Mouse (Mus musculus) lung, postnatal 10 days (tissue): Measurements from ENCODE around the gene Krit1.
"Not testable (repeated sequence)": the region's sequence is repeated elsewhere in the genome, so short reads cannot be mapped to it uniquely, and the experiment has no call there.

Source experiments
- DNase-seq: peaks from one replicate; pipeline ENCODE4 v3.0.0; 2021

Krit1 gene

DNA sequence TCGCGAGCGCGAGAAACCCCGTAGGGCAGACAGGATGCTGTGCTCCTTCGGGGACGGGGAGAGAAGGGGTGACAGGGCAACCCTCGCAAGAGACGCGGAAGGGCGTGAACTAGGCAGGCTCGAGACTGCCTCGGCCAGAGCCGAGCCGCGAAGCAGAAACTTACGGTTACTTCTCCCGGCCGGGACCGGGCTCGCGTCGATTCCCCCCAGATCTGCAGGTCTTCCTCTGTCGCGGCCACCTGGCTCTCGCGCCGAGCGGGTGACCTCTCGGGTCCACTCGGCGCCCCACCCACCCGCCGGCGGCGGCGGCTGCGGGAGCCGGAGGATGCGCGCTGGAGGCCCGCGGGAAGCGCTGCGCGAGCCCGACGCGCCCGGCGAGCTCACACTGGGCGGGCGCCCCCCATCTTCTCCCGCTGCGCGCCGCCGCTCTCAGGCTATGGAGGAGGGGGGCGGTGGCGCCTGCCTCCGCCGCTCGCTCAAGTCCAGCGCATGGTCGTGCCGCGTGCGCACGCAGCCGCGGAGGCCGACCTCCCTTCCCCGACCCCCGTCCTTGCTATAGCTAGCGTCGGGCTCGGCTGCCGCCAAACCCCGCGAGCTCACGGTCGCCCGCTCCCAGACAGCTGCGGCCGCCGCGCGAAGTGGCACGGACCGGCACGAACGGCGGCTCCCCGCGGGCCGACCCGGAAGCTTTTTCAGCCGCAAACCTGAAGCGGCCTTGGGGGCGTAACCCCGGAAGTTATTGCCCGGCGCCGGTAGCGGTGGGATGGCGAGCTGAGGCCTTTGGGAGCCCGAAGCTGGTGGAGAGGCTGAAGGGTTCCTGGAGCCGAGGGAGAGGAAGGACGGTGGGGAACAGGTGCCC lies at the start of gene Krit1, which contains the start of gene Ankib1:
Krit1 (plus strand) TSS at position 752 of the 859 bp plus-strand sequence.
Ankib1 (minus strand) TSS at position 493 of the 859 bp plus-strand sequence.
- DNase-seq: peak; percentile 91

DNA sequence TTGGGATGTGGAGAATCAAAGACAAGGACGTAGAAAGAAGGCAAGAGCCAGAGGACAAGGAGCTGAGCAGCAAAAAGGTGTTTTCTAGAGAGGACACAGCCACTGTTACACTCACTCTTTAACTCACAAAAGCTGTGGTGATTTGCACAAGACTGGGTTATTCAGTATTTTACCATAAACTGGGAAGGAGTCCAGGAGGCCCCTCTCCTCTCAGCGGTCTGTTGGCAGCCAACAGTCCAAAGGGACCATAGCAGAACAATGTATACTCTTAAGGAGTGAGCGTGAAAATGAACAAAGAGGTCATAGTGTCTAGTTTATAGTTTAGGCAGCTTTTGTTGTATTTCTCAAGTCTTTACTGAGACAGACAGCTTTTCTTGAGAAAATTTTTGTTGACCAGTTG lies 31.5 kb upstream of the Krit1 start:
- no peak for DNase-seq

DNA sequence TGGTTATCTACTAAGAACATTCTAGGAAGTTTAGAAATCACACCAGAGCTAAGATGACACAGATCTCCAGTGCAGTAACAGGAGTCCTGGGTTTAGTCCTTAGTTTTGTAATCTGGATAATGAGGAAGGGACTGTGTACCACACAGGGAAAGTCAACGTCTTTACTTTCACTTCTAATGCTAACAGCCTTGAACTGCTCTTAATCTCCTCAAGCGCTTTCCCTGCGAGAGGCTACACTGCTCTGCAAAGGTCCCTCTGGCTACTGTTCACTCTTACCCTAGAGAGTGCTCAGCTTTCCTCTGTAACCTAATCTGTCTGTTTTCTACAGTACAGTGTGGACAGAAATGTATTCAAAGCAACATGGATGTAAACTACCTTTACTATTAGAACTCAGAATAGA lies 31.0 kb upstream of the Krit1 start:
- DNase-seq: no peak

DNA sequence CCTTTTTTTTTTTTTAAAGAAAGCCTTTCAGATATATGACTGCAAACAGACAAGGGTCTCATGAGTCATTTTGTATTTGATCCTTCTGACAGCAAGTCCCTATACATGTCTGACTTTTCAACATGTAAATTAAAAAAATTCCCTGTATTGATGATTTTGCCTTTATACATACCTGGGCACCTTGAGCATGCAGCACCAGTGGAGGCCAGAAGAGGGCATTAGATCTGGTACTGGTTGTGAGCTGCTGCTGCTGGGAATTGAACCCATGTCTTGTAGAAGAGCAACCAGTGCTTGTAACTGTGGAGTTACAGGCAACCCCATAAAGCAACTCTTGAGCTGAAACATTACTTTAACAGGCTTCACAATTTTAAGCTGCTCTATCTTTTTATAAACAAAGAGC lies 20.3 kb upstream of the Krit1 start:
- no peak for DNase-seq

DNA sequence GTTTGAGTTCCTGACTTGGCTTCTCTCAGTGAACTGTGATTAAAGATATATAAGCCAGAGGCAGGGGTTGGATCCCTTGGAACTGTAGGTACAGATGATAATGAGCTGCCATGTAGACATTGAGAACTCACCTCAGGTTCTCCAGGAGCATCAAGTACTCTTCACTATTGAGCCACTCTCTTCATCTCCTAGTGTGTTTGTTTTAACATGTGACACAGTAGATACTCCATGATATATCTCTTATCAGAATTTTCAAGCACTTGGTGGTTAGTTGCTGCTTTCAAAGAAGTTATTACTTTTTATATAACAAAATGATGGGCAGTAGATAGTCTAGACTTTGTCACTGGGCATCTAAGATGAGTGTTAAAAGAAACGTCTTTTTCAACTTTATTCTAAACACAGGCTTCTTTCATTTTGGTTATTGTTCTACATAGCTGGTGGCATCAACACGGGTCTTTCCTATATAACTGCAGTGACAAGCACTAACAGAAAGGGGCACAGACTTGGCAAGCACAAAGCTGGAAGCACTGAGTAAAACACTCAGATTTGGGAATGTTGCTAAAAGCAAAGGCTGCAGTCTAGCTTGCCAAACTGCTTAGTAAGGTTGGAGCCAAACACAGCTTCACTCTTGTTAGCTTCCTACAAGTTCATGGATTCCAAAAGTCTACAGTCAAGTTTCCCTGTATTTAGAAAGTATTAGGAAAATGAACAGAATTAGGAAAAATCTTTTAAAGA lies 18.9 kb upstream of the Krit1 start:
- no peak for DNase-seq

DNA sequence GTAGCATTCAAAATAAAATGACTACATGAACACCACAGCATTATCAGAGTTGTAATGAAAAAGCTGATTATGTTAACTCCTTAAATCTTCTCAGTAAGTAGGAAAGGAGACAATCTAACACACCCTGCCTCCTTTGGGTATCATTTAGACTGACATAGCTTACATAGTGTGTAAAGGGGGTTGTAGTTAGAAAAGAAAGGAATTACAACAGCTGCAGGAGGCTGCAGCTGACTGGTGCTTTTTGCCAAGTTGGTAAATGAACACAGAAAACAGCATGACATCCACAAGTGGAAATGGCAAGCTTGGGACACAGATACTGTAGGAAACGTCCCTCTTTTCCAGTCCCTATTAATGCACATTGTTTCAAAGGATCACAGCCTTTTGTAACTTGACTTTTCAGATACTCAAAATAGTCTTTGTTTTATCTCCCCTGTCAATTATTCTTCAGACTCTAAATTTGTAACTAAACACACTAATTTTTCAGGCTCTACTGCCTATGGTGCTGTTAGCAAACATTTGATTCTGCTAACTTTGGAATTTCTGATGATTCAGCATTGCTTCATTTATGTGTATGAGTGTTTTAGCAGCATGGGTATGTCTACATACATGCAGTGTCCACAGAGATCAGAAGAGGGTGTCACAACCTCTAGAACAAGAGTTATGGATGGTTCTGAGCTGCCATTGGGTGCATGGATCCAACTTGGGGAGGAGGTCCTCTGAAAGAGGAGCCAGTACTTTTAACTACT lies 18.1 kb upstream of the Krit1 start:
- DNase-seq: no peak

DNA sequence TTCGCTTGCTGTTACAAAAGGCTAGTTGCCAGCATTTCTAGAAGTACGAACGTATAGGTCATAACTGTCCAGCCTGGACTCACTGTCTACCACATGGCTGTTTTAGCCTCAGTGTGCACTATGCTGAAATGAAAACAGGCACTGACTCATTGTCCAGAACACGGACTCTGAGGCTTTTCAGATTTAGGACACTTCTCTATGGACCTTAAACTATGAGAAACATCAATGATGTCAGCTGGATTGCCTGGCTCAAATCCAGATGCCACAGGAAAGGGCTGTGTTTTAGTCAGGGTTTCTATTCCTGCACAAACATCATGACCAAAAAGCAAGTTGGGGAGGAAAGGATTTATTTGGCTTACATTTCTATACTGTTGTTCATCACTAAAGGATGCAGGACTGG lies 15.4 kb upstream of the Krit1 start:
- peak; percentile 19 for DNase-seq

DNA sequence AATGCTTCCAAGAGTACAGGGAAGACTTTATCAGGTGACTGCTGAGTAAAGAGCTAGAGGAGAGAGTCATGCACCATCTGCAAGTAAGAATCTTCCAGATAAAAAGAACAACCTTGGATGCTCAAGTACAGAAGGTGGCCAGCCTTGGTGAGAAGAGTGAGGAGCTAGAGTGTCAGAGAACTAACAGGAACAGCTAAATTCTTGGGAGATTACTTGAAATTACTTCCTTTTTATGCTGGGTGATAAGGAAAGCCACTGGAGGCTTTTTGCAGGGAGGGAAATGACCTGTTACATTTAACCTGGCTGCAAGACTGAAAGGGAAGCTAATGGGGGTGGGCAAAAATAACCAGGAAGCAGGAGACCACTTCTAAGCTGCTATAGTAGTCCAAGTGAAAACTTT lies 11.9 kb upstream of the Krit1 start:
- DNase-seq: no peak

DNA sequence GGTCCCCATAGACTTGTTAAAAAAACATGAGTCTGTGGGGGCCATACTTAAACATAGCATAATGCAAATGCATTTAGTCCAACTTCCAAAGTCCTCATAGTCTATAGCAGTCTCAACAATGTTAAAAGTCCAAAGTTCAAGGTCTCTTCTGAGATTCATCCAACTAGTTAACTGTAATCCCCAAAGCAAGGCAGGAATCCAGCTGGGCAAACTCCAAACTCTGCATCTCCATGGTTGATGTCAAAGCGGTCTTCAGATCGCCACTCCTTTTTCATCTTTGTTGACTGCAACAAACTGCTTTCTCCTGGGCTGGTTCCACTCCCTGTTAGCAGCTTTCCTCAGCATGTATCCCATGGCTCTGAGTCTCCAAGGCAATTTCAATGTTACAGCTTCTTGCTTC lies 5.9 kb upstream of the Krit1 start:
- not testable (repeated sequence) for DNase-seq

DNA sequence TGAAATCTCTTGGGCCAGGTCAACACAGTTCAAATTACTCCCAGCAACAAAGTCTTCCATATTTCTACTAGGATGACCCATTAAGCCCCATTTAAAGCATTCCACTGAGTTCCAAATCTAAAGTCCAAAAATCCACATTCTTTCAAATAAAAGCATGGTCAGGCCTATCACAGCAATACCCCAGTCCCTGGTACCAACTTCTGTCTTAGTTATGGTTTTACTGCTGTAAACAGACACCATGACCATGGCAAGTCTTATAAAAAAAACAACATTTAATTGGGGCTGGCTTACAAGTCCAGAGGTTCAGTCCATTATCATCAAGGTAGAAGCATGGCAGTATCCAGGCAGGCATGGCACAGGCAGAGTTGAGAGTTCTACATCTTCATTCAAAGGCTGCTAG lies 4.3 kb upstream of the Krit1 start:
- not testable (repeated sequence) for DNase-seq

DNA sequence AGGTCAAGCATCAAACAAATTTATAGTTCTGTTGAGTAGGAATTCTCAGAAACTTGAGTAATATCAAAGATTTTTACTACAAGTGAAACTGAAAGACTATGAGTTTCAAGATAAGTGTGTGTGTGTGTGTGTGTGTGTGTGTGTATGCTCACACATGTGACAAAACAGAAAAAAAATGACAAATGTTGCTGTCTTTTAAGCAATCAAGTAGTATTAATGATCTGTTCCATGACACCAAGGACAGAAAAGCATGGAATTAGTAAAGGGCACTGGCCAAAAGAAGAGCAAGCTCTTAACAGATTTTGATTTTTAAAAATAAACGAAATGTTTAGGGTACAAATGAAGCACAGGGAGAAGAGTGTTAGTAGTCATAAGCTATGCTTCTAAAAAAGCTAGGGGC lies 2.9 kb upstream of the Krit1 start:
- no peak for DNase-seq

DNA sequence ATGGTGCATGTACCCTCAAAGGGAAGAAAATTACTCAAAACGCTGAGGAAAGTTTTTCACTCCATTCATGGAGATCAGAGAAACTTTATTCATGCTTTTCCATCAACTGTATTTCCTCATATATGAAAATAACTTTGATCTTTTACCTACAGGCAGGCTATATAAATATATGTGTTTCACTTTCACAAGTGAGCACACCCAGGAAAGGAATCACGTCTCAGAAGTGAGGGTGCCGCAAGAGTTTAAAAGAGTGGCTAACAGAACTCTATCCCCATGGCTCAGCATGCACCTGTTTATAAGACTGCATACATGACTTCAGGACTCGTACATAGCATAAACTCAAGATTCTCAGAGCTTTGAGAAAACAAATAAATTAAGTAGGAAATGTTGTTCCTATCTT lies 2.1 kb upstream of the Krit1 start:
- no peak for DNase-seq

DNA sequence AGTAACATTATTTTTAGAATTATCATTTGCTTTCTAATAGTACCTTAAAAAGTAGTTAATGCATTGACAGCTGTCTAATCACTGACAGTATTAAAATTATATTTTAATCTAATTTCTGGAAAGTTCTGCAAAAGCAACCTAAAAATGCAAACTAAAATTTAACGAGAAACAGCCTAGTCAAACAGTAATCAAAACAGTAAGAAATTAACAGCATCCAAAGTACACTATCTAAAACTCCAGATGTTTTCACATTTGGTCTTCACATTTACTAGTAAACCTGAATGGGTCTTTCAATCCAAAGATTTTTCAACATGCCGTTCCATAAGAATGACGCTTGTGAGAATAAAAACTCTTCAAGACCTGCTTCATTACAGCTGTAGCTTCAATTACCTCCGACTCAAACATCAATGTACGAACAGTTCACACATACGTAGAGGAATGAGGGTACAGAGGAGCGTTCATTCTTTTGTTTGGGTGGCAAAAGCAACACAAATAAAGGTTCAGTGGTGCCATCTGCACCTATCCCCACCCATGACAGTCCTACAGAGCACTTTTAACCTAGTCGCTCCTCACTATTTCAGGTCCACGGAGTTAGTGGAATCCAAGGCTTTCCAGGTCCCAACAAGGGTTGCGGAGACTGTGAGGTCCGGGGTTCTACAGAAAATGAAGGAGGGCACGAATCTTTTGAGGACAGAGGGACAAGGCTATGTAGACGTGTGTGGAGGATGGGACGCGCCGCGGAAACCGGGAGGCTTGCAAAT lies 1.1 kb upstream of the Krit1 start:
- no peak for DNase-seq

DNA sequence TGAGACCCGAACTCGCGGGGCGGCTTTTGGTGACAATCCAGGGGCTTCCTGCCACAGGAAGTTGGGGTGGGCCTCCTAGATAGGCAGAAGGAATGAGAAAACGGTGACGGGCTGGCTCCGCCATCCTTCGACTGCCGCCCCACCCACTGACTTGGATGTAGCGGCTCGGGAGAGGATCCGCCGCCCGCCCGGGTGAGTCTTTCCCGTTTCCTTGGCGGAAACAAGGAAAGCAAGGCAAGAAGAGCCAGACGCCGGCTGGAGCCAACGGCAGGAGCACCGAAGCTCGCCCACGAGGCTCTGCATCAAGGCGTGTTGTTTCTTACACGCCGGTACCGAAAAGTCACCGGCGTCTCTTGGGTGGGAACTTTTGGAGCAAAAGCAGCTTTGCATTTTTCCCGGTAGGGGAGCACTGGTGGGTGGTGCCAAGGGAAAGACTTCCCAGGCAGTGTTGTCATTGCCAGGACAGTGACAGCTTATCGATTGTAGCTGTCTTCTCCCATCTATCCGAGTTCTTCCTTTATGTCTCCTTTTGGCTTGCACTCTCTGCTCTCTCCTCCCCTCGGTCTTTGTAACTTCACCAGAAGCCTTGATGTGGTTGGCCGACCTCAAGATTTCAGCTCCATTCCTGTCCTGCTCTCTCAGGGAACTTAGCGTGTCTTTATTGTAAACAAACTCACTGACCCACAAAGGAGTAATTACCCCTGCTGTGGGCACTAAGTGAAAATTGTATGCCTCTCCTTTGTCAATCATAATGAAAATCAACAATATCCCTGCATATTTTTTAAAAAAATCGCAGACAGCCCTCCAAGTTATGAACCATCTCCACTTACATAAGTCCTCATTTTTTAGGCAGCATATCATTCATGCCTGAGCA lies 545 bp downstream of the Krit1 start:
- DNase-seq: peak; percentile 53

DNA sequence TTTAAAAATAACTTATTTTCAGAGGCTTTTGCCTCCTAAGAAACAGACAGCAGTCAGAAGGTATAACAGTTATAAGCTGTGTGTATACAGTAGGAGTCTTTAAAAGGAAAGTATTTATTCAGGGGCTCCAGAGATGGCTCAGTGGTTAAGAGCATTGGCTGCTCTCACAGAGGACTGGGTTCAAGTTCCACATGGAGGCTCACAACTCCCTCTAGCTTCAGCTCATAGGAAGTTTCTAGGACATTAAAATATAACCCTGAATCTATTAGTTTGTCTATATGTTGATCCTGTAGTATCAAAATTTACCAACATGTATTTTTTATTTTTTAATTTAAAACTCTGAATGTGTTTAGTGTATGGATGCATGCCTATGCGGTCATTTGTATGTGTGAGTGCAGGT lies 5.5 kb downstream of the Krit1 start:
- no peak for DNase-seq

DNA sequence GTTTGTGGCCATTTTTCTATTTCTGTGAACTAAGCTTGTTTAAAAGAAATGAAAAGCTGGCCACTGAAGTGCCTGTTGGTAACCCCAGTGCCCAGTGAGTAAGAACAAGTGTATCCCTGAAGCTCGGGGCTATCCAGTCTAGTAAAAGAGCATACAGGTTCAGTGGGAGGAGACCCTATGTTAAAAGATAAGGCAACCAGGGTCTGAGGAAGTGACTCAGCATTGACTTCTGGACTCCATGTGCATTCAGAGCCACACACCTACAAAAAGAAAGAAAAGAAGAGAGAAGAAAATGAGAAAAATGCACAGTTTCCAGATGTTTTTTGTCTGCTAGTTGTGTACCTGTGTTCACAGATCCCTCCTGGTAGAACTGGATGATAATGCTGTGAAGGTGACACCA lies 31.1 kb downstream of the Krit1 start:
- DNase-seq: no peak

DNA sequence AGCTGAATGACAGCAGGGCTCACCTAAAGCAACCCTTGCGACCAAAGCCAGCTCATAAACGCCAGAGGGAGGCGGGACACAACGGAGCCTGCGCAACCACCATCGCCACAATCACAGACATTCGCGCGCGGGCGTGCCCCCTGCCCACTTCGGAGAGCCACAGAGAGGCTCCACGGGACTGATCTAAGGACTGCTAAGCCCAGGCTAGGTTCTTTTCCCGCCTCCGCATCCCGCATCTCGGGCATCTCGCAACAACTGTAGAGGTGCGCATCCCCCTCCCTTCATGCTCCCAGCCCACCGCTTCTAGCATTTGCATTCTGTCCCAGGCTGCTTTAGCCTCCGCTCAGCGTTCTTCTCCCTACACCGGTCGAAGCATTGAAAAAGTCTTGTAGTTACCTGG lies 42.0 kb downstream of the Krit1 start, which contains the start of gene Lrrd1:
Lrrd1 (plus strand) TSS at position 148 of the 400 bp plus-strand sequence.
- DNase-seq: peak; percentile 1

DNA sequence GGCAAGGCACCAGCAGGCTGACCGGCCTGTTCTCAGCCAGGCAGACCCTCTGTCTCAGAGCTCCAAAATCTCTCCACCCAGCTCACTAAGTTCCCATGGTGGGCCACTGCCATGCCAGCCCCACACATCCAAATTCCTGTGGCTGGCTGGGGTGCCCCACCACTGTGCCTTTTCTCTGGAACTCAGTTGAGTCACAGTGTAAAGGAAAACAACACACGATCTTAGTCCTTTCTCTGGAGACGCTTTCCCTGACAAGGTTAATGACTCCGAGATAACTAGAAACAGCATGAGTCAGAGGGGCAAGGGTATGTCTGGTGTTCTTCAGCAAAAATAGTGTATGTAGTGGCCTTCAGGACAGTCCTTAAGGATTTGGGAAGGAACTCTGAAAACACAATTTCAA lies 67.2 kb downstream of the Krit1 start:
- no peak for DNase-seq

DNA sequence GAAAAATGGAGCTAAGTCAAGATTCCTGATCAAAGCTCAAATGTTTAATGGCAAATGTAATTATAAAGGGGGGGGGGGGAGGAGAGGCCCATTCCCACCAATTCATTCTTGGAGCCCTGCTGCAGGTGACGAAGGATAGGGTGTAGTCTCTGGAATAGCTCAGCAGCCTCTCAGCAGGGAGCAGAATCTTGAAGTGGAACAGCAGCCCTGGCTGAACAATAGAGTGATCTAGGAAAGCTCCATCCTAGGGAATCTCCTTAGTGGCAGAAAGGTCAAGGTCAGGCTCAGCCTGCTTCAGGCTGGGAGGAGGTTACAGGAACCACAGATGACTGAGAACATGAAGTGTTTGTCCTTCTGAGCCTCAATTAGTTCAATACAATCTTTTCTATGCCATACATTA lies 69.4 kb downstream of the Krit1 start:
- DNase-seq: no peak

DNA sequence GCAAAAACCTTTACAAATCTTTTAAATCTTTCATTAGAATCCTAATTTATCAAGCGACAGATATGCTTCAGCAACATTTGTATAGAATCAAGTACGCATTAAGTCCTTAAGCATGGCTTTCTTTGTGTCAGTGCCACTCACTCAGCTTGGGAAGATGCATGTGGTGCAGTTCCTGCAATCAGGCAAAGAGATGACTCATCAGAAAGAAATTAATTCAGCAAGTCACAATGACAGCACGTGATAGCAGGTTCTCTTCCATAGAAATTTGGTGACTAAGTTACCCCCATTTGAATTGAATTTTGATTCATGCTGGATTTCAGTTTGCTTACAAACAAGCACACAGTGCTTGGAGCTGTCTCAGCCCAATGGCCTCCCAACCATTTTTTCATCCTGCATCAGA lies 70.5 kb downstream of the Krit1 start:
- no peak for DNase-seq

DNA sequence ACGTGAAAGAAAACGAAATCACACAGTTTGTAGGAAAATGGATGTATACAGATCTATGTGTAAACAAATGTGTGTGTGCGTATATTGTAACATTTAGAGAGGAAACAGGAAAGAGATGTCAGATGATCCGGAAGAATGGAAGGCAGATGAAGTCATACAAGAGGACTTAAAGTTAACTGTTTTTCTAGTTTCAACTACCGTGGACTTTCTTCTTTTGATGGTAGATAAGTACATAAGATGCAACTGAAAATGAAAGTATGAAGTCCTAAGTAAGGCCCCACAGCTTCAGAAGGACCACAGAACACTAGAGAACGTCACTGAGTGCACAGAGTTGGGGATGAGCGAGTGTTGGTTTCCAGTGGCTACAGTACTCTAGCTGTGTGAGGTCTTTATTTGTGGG lies 83.9 kb downstream of the Krit1 start:
- not testable (repeated sequence) for DNase-seq

DNA sequence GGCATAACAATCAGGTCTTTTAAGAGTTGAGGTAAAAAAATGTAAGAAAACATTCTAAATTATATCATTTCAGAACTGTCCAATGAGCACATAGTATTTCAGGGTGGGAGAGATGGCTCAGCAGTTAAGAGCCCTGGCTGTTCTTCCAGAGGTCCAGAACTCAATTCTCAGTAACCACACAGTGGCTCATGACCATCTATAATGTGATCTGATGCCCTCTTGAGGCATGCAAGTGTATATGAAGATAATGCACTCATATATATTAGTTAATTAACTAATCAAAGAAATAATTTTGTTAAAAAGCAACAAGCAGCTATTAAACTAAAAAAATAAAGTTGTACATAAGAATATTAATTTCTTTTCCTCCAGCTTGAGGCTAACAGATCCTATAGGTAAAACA lies 86.2 kb downstream of the Krit1 start:
- no peak for DNase-seq
